Mouse (Mus musculus) brown adipose tissue, adult 24 weeks (tissue): ENCODE results near the gene Aldh6a1. TPM values are rescaled to one million over a fixed set of nuclear protein-coding genes. Genes with fewer than 3 reads are reported as not detected.
A peak's percentile ranks its signal among the peaks of the same experiment; 100 is the strongest.

Source experiments
- H3K27ac ChIP-seq: fragments of 200-500 bp; replicated peaks from 2 replicates; pipeline ENCODE4 v1.5.1; 2012; ENCODE audit warnings: low read depth, mild to moderate bottlenecking, low read length
- H3K4me1 ChIP-seq: fragments of 200-500 bp; 2 replicates; pipeline ENCODE4 v1.6.1; 2012; ENCODE audit warnings: low read length, mixed read lengths; ENCODE audit not compliant: control insufficient read depth, insufficient read depth, insufficient read length
- H3K4me3 ChIP-seq: fragments of 200-500 bp; 2 replicates; pipeline ENCODE4 v1.5.1; 2012; ENCODE audit warnings: low read depth, mild to moderate bottlenecking, low read length, moderate library complexity; ENCODE audit not compliant: insufficient read depth
- polyA plus RNA-seq: library from polyadenylated mRNA; stranded (reverse); fragments of >200 nt; gene quantifications from 2 replicates; pipeline ENCODE4 v1.2.4, GENCODE M21; 2012; ENCODE audit not compliant: missing spikeins, insufficient read depth, insufficient read length

Aldh6a1 gene
- polyA plus RNA-seq, 1 experiment, result 442 TPM

GRCm38 (mm10) chr12:84399135-84399534, 51.7 kb downstream of the Aldh6a1 start:
- H3K27ac ChIP-seq, result peak overlapping the region; percentile 87
- H3K4me1 ChIP-seq, result peaks cover 6% of the 10 kb centered on the region
- no peak overlapping the region for H3K4me3 ChIP-seq

GRCm38 (mm10) chr12:84398629-84399028, 52.2 kb downstream of the Aldh6a1 start:
- Histone ChIP-seq H3K27ac (no peak overlapping the region), H3K4me3 (no peak overlapping the region), H3K4me1 (peaks cover 6% of the 10 kb centered on the region)

GRCm38 (mm10) chr12:84397685-84398084, 53.1 kb downstream of the Aldh6a1 start:
- H3K27ac ChIP-seq, result no peak overlapping the region
- no peak overlapping the region for H3K4me3 ChIP-seq
- peaks cover 6% of the 10 kb centered on the region for H3K4me1 ChIP-seq

- Histone ChIP-seq H3K4me1 (peaks cover 6% of the 10 kb centered on the region), H3K27ac (no peak overlapping the region), H3K4me3 (no peak overlapping the region)
Measured at GRCm38 (mm10) chr12:84396947-84397679, 53.7 kb downstream of the Aldh6a1 start.

GRCm38 (mm10) chr12:84393847-84394246, 57.0 kb downstream of the Aldh6a1 start:
- Histone ChIP-seq H3K4me3 (no peak overlapping the region), H3K27ac (peak overlapping the region; percentile 12; the same call in 1 of the 2 replicates), H3K4me1 (no peaks in the 10 kb centered on the region)

- no peaks in the 10 kb centered on the region for H3K4me1 ChIP-seq
- peak overlapping the region; percentile 75 for H3K27ac ChIP-seq
- H3K4me3 ChIP-seq, result no peak overlapping the region
Measured at GRCm38 (mm10) chr12:84392681-84393080, 58.1 kb downstream of the Aldh6a1 start.

GRCm38 (mm10) chr12:84390336-84390735, 60.5 kb downstream of the Aldh6a1 start:
- no peak overlapping the region for H3K4me3 ChIP-seq
- H3K27ac ChIP-seq, result peak overlapping the region; percentile 61

GRCm38 (mm10) chr12:84388774-84389400, 61.9 kb downstream of the Aldh6a1 start:
- peak overlapping the region; percentile 24 for H3K4me3 ChIP-seq
- H3K4me1 ChIP-seq, result peaks cover 7% of the 10 kb centered on the region; the same call in 1 of the 2 replicates
- H3K27ac ChIP-seq, result peak overlapping the region; percentile 60

More at GRCm38 (mm10) chr12:84390336-84390735, 60.5 kb downstream of the Aldh6a1 start:
- H3K4me1 ChIP-seq, result no peaks in the 10 kb centered on the region

- no peak overlapping the region for H3K27ac ChIP-seq
- H3K4me3 ChIP-seq, result no peak overlapping the region
- peaks cover 7% of the 10 kb centered on the region; the same call in 1 of the 2 replicates for H3K4me1 ChIP-seq
Measured at GRCm38 (mm10) chr12:84388097-84388496, 62.7 kb downstream of the Aldh6a1 start.

- H3K4me1 ChIP-seq, result peaks cover 7% of the 10 kb centered on the region; the same call in 1 of the 2 replicates
- H3K4me3 ChIP-seq, result no peak overlapping the region
- H3K27ac ChIP-seq, result peak overlapping the region; percentile 87
Measured at GRCm38 (mm10) chr12:84385408-84385807, 65.4 kb downstream of the Aldh6a1 start.

GRCm38 (mm10) chr12:84384644-84385081, 66.1 kb downstream of the Aldh6a1 start:
- H3K4me3 ChIP-seq, result no peak overlapping the region
- H3K4me1 ChIP-seq, result peaks cover 7% of the 10 kb centered on the region; the same call in 1 of the 2 replicates
- H3K27ac ChIP-seq, result peak overlapping the region; percentile 91

GRCm38 (mm10) chr12:84382369-84382768, 68.4 kb downstream of the Aldh6a1 start:
- H3K27ac ChIP-seq, result 0 out of 2 replicates have a peak overlapping the region, but pooled peaks have one; percentile 13
- H3K4me3 ChIP-seq, result no peak overlapping the region
- H3K4me1 ChIP-seq, result peaks cover 9% of the 10 kb centered on the region

Other genes with a start within 250 kb of the Aldh6a1 start
- gene Elmsan1, start 232.1 kb downstream of the Aldh6a1 start, polyA plus RNA-seq, result 6.9 and 9.5 TPM in 2 replicates
- 253 and 299 TPM in 2 replicates for gene Ptgr2, start 165.8 kb downstream of the Aldh6a1 start, polyA plus RNA-seq
- gene Zfp410, start 134.2 kb downstream of the Aldh6a1 start, polyA plus RNA-seq, result 11.5 and 15.7 TPM in 2 replicates
- gene Coq6, start 89.3 kb downstream of the Aldh6a1 start, polyA plus RNA-seq, result 153 and 163 TPM in 2 replicates
- gene Fam161b, start 89.2 kb downstream of the Aldh6a1 start, polyA plus RNA-seq, result 3.1 and 4.3 TPM in 2 replicates
- 78.5 and 97.3 TPM in 2 replicates for gene Entpd5, start 42.0 kb downstream of the Aldh6a1 start, polyA plus RNA-seq
- gene Bbof1, start 41.9 kb downstream of the Aldh6a1 start, polyA plus RNA-seq, result 11.5 and 16.1 TPM in 2 replicates
- 11.2 and 14.2 TPM in 2 replicates for gene Rnf113a2, start 33.8 kb downstream of the Aldh6a1 start, polyA plus RNA-seq
- gene Lin52, start 418 bp upstream of the Aldh6a1 start, polyA plus RNA-seq, result 13.7 and 19.7 TPM in 2 replicates
- gene Vsx2, start 118.8 kb upstream of the Aldh6a1 start, polyA plus RNA-seq, result not detected in 2 replicates
- gene Abcd4, start 166.4 kb upstream of the Aldh6a1 start, polyA plus RNA-seq, result 13.2 and 14.1 TPM in 2 replicates
- not detected in 2 replicates for gene Vrtn, start 190.0 kb upstream of the Aldh6a1 start, polyA plus RNA-seq
- gene Syndig1l, start 247.8 kb upstream of the Aldh6a1 start, polyA plus RNA-seq, result not detected in 2 replicates